Mouse (Mus musculus) erythroblast, embryonic 14.5 days (primary cell): Measurements from ENCODE around the gene Suds3. TPM values are rescaled to one million over a fixed set of nuclear protein-coding genes. Genes with fewer than 3 reads are reported as not detected.

Experiments
- H3K27me3 ChIP-seq: 2 replicates; pipeline ENCODE4 v1.6.1; 2012; ENCODE audit warnings: inconsistent platforms; ENCODE audit not compliant: control insufficient read depth
- H3K36me3 ChIP-seq: 2 replicates; pipeline ENCODE4 v1.6.1; 2012; ENCODE audit warnings: mild to moderate bottlenecking, inconsistent platforms; ENCODE audit not compliant: control insufficient read depth
- H3K4me1 ChIP-seq: 2 replicates; pipeline ENCODE4 v1.6.1; 2012; ENCODE audit warnings: inconsistent platforms; ENCODE audit not compliant: control insufficient read depth
- H3K4me3 ChIP-seq: replicated peaks from 2 replicates; pipeline ENCODE3; 2012; ENCODE audit warnings: moderate library complexity, mild to moderate bottlenecking, inconsistent platforms
- H3K9me3 ChIP-seq: 2 replicates; pipeline ENCODE4 v1.6.1; 2012; ENCODE audit warnings: low read length, inconsistent platforms, mixed read lengths; ENCODE audit not compliant: control insufficient read depth
- GATA1 ChIP-seq: IDR thresholded peaks from 2 replicates; pipeline ENCODE4 v1.6.1; 2012; ENCODE audit warnings: low read length, inconsistent platforms, mixed read lengths
- TAL1 ChIP-seq: IDR thresholded peaks from 3 replicates; pipeline ENCODE4 v1.6.1; 2012; ENCODE audit warnings: low read length, inconsistent platforms, mixed read lengths
- polyA plus RNA-seq: library from polyadenylated mRNA; stranded (reverse); fragments of >175 nt; gene quantifications from 2 replicates; pipeline ENCODE4 v1.2.3, GENCODE M21; 2012

The Suds3 gene
- polyA plus RNA-seq, 1 experiment = 8.0 TPM

GRCm38 (mm10) chr5:117118220-117118619 is 2.3 kb upstream of the Suds3 start:
- H3K36me3 ChIP-seq = peaks cover 14% of the 10 kb centered on the region
- peaks cover 1% of the 10 kb centered on the region; the same call in 1 of the 2 replicates for H3K9me3 ChIP-seq
- H3K4me1 ChIP-seq = peaks cover 71% of the 10 kb centered on the region
- TF ChIP-seq TAL1 = no peak
- TF ChIP-seq GATA1 = no peak
- no peak overlapping the region for H3K4me3 ChIP-seq
- H3K27me3 ChIP-seq = no peaks in the 10 kb centered on the region

DNA sequence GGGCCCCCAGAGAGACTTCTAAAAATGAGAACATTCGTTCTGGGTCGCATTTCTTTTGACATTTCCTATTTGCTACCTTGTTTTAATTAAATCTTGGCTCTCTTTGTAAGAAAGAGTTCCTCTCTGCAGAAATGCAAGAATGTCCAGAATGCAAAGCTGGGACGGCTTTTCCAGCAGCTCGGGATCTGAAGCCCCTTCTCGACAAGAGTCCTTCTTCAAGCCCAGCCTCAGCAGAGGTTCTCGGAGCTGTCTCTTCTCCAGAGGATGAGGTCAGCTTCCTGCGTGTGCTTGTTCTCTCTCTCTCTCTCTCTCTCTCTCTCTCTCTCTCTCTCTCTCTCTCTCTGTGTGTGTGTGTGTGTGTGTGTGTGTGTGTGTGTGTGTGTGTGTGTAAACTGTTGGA is 1.8 kb upstream of the Suds3 start:
- Histone ChIP-seq H3K36me3 (peaks cover 17% of the 10 kb centered on the region), H3K4me3 (no peak overlapping the region), H3K27me3 (no peaks in the 10 kb centered on the region), H3K4me1 (peaks cover 67% of the 10 kb centered on the region), H3K9me3 (no peaks in the 10 kb centered on the region)
- TF ChIP-seq GATA1 (no peak), TAL1 (no peak)

DNA sequence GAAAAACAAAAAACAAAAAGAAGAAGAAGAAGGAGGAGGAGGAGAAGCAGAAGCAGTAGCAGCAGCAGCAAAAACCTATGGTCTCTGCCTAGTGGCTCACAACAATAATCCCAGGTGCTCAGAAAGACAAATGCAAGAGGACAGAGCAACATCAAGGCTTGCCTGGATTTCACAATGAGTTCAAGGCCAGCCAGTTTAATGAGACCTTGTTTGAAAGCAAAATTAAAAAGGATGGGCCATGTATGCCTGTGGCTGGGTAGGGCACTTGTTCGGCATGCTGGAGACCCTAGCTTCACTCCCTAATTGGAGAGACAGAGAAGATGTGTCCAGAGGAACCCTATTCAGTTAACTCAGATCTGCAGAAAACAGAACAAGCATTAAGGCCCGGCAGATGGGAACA is 1.3 kb upstream of the Suds3 start:
- Histone ChIP-seq H3K36me3 (peaks cover 19% of the 10 kb centered on the region), H3K27me3 (no peaks in the 10 kb centered on the region), H3K4me3 (no peak overlapping the region), H3K9me3 (no peaks in the 10 kb centered on the region), H3K4me1 (peaks cover 64% of the 10 kb centered on the region)
- no peak for TF ChIP-seq TAL1
- no peak for TF ChIP-seq GATA1

- Histone ChIP-seq H3K9me3 (no peaks in the 10 kb centered on the region), H3K27me3 (no peaks in the 10 kb centered on the region), H3K4me1 (peaks cover 61% of the 10 kb centered on the region), H3K4me3 (no peak overlapping the region), H3K36me3 (peaks cover 25% of the 10 kb centered on the region)
- TF ChIP-seq TAL1 (no peak), GATA1 (no peak)
Observed at GRCm38 (mm10) chr5:117116660-117117059, 747 bp upstream of the Suds3 start.

- peak overlapping the region; percentile 98 for H3K4me3 ChIP-seq
- H3K36me3 ChIP-seq = peaks cover 38% of the 10 kb centered on the region
- no peaks in the 10 kb centered on the region for H3K27me3 ChIP-seq
- H3K9me3 ChIP-seq = no peaks in the 10 kb centered on the region
- peaks cover 52% of the 10 kb centered on the region for H3K4me1 ChIP-seq
- no peak for TF ChIP-seq TAL1
- TF ChIP-seq GATA1 = no peak
Observed at GRCm38 (mm10) chr5:117115193-117115767, 633 bp downstream of the Suds3 start.

DNA sequence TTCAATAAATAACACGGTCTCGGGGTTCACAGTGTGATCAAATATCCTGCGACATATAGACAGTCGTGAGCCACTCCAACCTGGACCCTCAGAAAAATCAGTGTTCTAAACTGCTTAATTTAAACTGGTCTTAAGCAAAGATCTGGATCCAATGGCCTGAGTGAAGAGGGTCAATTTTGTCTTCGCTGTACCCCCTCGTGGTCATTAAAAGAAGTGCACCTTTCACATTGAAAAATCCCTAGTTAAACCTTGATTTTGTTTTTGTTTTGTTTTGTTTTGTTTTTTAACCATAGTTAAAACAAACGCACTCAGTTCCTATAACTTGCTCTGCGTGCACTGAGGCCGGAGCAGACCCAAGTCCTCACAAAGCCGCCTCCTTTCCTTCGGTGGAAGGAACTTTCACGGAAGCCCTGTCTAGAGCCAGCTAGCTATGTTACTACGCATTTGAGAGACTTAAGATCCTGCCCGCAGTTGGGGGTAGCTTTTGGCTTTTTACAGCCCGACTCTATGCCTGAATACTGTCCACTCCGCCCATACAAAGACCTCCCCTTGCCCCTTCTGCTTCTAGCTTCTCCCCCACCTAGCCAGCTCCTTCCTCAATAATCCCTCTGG is 1.2 kb downstream of the Suds3 start:
- H3K9me3 ChIP-seq = no peaks in the 10 kb centered on the region
- peaks cover 52% of the 10 kb centered on the region for H3K4me1 ChIP-seq
- TF ChIP-seq TAL1 = no peak
- no peak for TF ChIP-seq GATA1
- H3K36me3 ChIP-seq = peaks cover 43% of the 10 kb centered on the region
- H3K27me3 ChIP-seq = no peaks in the 10 kb centered on the region
- peak overlapping the region; percentile 98 for H3K4me3 ChIP-seq

GRCm38 (mm10) chr5:117113330-117113729 is 2.6 kb downstream of the Suds3 start:
- no peak overlapping the region for H3K4me3 ChIP-seq
- no peaks in the 10 kb centered on the region for H3K9me3 ChIP-seq
- H3K36me3 ChIP-seq = peaks cover 56% of the 10 kb centered on the region

GRCm38 (mm10) chr5:117111774-117112112 is 4.2 kb downstream of the Suds3 start:
- TF ChIP-seq GATA1 (no peak), TAL1 (no peak)
- no peaks in the 10 kb centered on the region for H3K9me3 ChIP-seq
- no peak overlapping the region for H3K4me3 ChIP-seq
- H3K4me1 ChIP-seq = peaks cover 29% of the 10 kb centered on the region
- H3K27me3 ChIP-seq = no peaks in the 10 kb centered on the region
- peaks cover 72% of the 10 kb centered on the region for H3K36me3 ChIP-seq

More at GRCm38 (mm10) chr5:117113330-117113729, 2.6 kb downstream of the Suds3 start:
- no peaks in the 10 kb centered on the region for H3K27me3 ChIP-seq
- TF ChIP-seq GATA1 (peak; percentile 33), TAL1 (no peak)
- H3K4me1 ChIP-seq = peaks cover 40% of the 10 kb centered on the region

DNA sequence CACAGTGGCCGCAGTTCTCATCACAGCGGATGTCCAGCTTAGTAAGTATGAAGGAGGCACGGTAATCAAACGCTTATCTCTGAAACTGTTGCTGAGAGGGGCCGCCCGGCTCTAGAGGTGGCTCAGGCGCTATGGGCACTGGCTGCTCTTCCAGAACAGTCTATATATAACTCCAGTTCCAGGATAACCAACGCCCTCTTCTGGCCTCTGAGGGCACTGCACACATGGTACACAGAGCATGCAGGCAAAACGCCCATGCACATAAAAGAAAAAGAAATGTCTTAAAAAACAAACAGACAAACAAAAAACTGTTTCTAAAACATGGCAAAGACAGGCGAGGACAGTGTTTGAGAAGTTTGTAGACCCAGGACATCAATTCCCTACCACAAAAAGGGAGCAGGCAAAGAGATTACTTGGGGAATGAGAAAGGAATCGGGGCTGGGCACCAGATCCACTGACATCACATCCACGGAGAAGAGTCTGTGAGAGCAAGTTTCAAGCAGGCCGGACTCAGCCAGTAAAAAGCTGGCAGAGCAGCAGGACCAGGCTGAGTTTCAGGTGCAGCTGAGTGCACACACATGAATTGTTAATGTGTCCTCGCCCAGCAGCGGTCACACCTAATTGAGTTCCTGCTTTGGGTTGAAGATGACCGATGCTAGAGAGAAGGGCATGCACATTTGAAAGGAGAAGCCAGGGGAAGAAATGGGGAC is 4.7 kb downstream of the Suds3 start:
- Histone ChIP-seq H3K36me3 (peaks cover 77% of the 10 kb centered on the region), H3K4me3 (no peak overlapping the region), H3K9me3 (no peaks in the 10 kb centered on the region), H3K27me3 (no peaks in the 10 kb centered on the region), H3K4me1 (peaks cover 24% of the 10 kb centered on the region)
- TF ChIP-seq TAL1 = no peak
- no peak for TF ChIP-seq GATA1
